Mouse (Mus musculus) embryonic facial prominence, embryonic 12.5 days (tissue): ENCODE measurements around the gene Clcn6. TPM values are rescaled to one million over a fixed set of nuclear protein-coding genes. Genes with fewer than 3 reads are reported as not detected.

Experiments
- ATAC-seq: fragments of 200-750 bp; cut with Nextera tagmentation; 2 replicates; pipeline ENCODE4 v1.8.0; 2017; ENCODE audit not compliant: insufficient number of reproducible peaks, insufficient read depth, low FRiP score, low TSS enrichment
- H3K27ac ChIP-seq: fragments of 300-500 bp; sonication (generic); 2 replicates; pipeline ENCODE4 v1.5.1; 2016; ENCODE audit warnings: mild to moderate bottlenecking
- H3K27me3 ChIP-seq: fragments of 300-500 bp; sonication (generic); 2 replicates; pipeline ENCODE4 v1.6.1; 2016; ENCODE audit warnings: mild to moderate bottlenecking, moderate library complexity
- H3K36me3 ChIP-seq: fragments of 300-500 bp; sonication (generic); 2 replicates; pipeline ENCODE4 v1.6.1; 2016; ENCODE audit warnings: mild to moderate bottlenecking
- H3K4me1 ChIP-seq: fragments of 300-500 bp; sonication (generic); 2 replicates; pipeline ENCODE4 v1.6.1; 2016
- H3K4me2 ChIP-seq: fragments of 300-500 bp; sonication (generic); replicated peaks from 2 replicates; pipeline ENCODE4 v1.6.1; 2016; ENCODE audit warnings: mild to moderate bottlenecking, moderate library complexity
- H3K4me3 ChIP-seq: fragments of 300-500 bp; sonication (generic); 2 replicates; pipeline ENCODE4 v1.5.1; 2016; ENCODE audit warnings: mild to moderate bottlenecking
- H3K9ac ChIP-seq: fragments of 300-500 bp; sonication (generic); 2 replicates; pipeline ENCODE4 v1.6.1; 2016; ENCODE audit warnings: mild to moderate bottlenecking, moderate library complexity
- H3K9me3 ChIP-seq: fragments of 300-500 bp; sonication (generic); 2 replicates; pipeline ENCODE4 v1.6.1; 2016; ENCODE audit warnings: mild to moderate bottlenecking, moderate library complexity
- WGBS: fragments of 180-500 bp; shearing (Covaris S2); methylation state at CpG from one replicate; pipeline ENCODE4 v1.1.7; 2016; 5-methylcytosine and 5-hydroxymethylcytosine counted together
- polyA plus RNA-seq: library from polyadenylated mRNA; unstranded; fragments of >200 nt; fragmentation: Nextera tagmentation; extraction: Ambion mirVana; gene quantifications from 2 replicates; pipeline ENCODE4 v1.2.1, GENCODE M21; 2016

Clcn6 gene
- polyA plus RNA-seq, 1 experiment from 2014 or later: 10.5 TPM

- 55% methylated on average over 9 of the region's 9 CpGs for WGBS
- Histone ChIP-seq H3K4me1 (no peaks in the 10 kb centered on the region), H3K4me3 (no peak overlapping the region), H3K36me3 (no peaks in the 10 kb centered on the region), H3K9ac (no peak overlapping the region), H3K27me3 (no peaks in the 10 kb centered on the region), H3K9me3 (no peaks in the 10 kb centered on the region), H3K27ac (no peak overlapping the region), H3K4me2 (no peak overlapping the region)
- ATAC-seq: no peak
These were observed 69.3 kb downstream of the Clcn6 start for GRCm38 (mm10) chr4:147969337-147969736.

GRCm38 (mm10) chr4:147968816-147969215 is 69.8 kb downstream of the Clcn6 start:
- ATAC-seq: no peak

GRCm38 (mm10) chr4:147965712-147966111 is 72.9 kb downstream of the Clcn6 start:
- no peak overlapping the region for H3K4me3 ChIP-seq
- H3K4me1 ChIP-seq: no peaks in the 10 kb centered on the region
- no peak overlapping the region for H3K9ac ChIP-seq
- H3K36me3 ChIP-seq: no peaks in the 10 kb centered on the region
- no peak overlapping the region for H3K27ac ChIP-seq
- no peak overlapping the region for H3K4me2 ChIP-seq
- no peaks in the 10 kb centered on the region for H3K27me3 ChIP-seq
- H3K9me3 ChIP-seq: no peaks in the 10 kb centered on the region
- ATAC-seq: no peak
- WGBS: 72% methylated on average over 7 of the region's 7 CpGs

More at GRCm38 (mm10) chr4:147968816-147969215, 69.8 kb downstream of the Clcn6 start:
- H3K9ac ChIP-seq: no peak overlapping the region
- H3K36me3 ChIP-seq: no peaks in the 10 kb centered on the region
- no peak overlapping the region for H3K4me2 ChIP-seq
- no peak overlapping the region for H3K27ac ChIP-seq
- H3K27me3 ChIP-seq: no peaks in the 10 kb centered on the region
- H3K4me3 ChIP-seq: no peak overlapping the region
- 74% methylated on average over 2 of the region's 2 CpGs for WGBS
- H3K9me3 ChIP-seq: no peaks in the 10 kb centered on the region
- no peaks in the 10 kb centered on the region for H3K4me1 ChIP-seq

- Histone ChIP-seq H3K4me1 (no peaks in the 10 kb centered on the region), H3K27me3 (no peaks in the 10 kb centered on the region), H3K9me3 (no peaks in the 10 kb centered on the region), H3K9ac (no peak overlapping the region), H3K4me3 (no peak overlapping the region), H3K36me3 (no peaks in the 10 kb centered on the region), H3K27ac (no peak overlapping the region), H3K4me2 (no peak overlapping the region)
- WGBS: 86% methylated on average over 15 of the region's 15 CpGs
- ATAC-seq: no peak
These were observed 75.0 kb downstream of the Clcn6 start for GRCm38 (mm10) chr4:147963623-147964022.

GRCm38 (mm10) chr4:147962781-147963180 is 75.8 kb downstream of the Clcn6 start:
- WGBS: 43% methylated on average over 6 of the region's 6 CpGs
- Histone ChIP-seq H3K4me3 (no peak overlapping the region), H3K27me3 (no peaks in the 10 kb centered on the region), H3K4me1 (no peaks in the 10 kb centered on the region), H3K27ac (no peak overlapping the region), H3K36me3 (no peaks in the 10 kb centered on the region), H3K4me2 (no peak overlapping the region), H3K9me3 (no peaks in the 10 kb centered on the region), H3K9ac (no peak overlapping the region)
- no peak for ATAC-seq

- ATAC-seq: no peak
- Histone ChIP-seq H3K27me3 (no peaks in the 10 kb centered on the region), H3K9ac (no peak overlapping the region)
These were observed 78.5 kb downstream of the Clcn6 start for GRCm38 (mm10) chr4:147959881-147960831.

GRCm38 (mm10) chr4:147957141-147957540 is 81.5 kb downstream of the Clcn6 start:
- H3K9ac ChIP-seq: no peak overlapping the region
- H3K4me1 ChIP-seq: no peaks in the 10 kb centered on the region
- no peak overlapping the region for H3K27ac ChIP-seq
- no peaks in the 10 kb centered on the region for H3K27me3 ChIP-seq
- H3K4me2 ChIP-seq: no peak overlapping the region
- no peak for ATAC-seq
- no peaks in the 10 kb centered on the region for H3K36me3 ChIP-seq
- H3K4me3 ChIP-seq: no peak overlapping the region
- no peaks in the 10 kb centered on the region for H3K9me3 ChIP-seq
- 41% methylated on average over 11 of the region's 11 CpGs for WGBS

More at GRCm38 (mm10) chr4:147959881-147960831, 78.5 kb downstream of the Clcn6 start:
- WGBS: 39% methylated on average over 6 of the region's 6 CpGs
- Histone ChIP-seq H3K27ac (no peak overlapping the region), H3K4me2 (no peak overlapping the region), H3K4me3 (no peak overlapping the region), H3K36me3 (no peaks in the 10 kb centered on the region), H3K9me3 (no peaks in the 10 kb centered on the region), H3K4me1 (no peaks in the 10 kb centered on the region)

Other genes with a start within 250 kb of the Clcn6 start
- 5.9 and 8.4 TPM in 2 replicates for gene Zfp984, start 229.0 kb downstream of the Clcn6 start, polyA plus RNA-seq
- gene Zfp933, start 190.5 kb downstream of the Clcn6 start, polyA plus RNA-seq: 6.0 and 7.6 TPM in 2 replicates
- gene Miip, start 170.0 kb downstream of the Clcn6 start, polyA plus RNA-seq: 42.7 and 45.4 TPM in 2 replicates
- gene Fv1, start 169.8 kb downstream of the Clcn6 start, polyA plus RNA-seq: 18.9 and 19.0 TPM in 2 replicates
- gene Mfn2, start 134.1 kb downstream of the Clcn6 start, polyA plus RNA-seq: 38.2 and 42.6 TPM in 2 replicates
- 52.9 and 54.8 TPM in 2 replicates for gene Plod1, start 102.1 kb downstream of the Clcn6 start, polyA plus RNA-seq
- 25.4 and 25.6 TPM in 2 replicates for gene 2510039O18Rik, start 97.9 kb downstream of the Clcn6 start, polyA plus RNA-seq
- not detected in 2 replicates for gene Nppb, start 53.0 kb downstream of the Clcn6 start, polyA plus RNA-seq
- gene Nppa, start 38.1 kb downstream of the Clcn6 start, polyA plus RNA-seq: 0.64 and 10.6 TPM in 2 replicates
- 25.7 and 29.1 TPM in 2 replicates for gene Mthfr, start 256 bp upstream of the Clcn6 start, polyA plus RNA-seq
- 12.0 and 14.0 TPM in 2 replicates for gene Agtrap, start 49.2 kb upstream of the Clcn6 start, polyA plus RNA-seq
- 80.2 and 87.3 TPM in 2 replicates for gene Mad2l2, start 91.6 kb upstream of the Clcn6 start, polyA plus RNA-seq
- gene Draxin, start 91.9 kb upstream of the Clcn6 start, polyA plus RNA-seq: 1.7 and 1.8 TPM in 2 replicates
- gene Fbxo6, start 113.3 kb upstream of the Clcn6 start, polyA plus RNA-seq: 10.6 and 10.8 TPM in 2 replicates
- gene Fbxo44, start 121.7 kb upstream of the Clcn6 start, polyA plus RNA-seq: 19.7 and 23.6 TPM in 2 replicates
- 4.1 and 4.7 TPM in 2 replicates for gene Fbxo2, start 121.8 kb upstream of the Clcn6 start, polyA plus RNA-seq
- 0.65 and 0.74 TPM in 2 replicates for gene Disp3, start 249.1 kb upstream of the Clcn6 start, polyA plus RNA-seq